Mouse (Mus musculus) embryonic stem cell, embryonic (primary cell): ENCODE measurements around the gene Rsu1.

Experiments
- CTCF ChIA-PET, 4 experiments: fragments of 300-600 bp in 2 of 4; fragments of 350-600 bp in 2 of 4; sonication (Branson Sonifier 250); formaldehyde crosslinking; loops; one replicate each; lab custom pipeline; 2022; ENCODE audit warnings: inconsistent platforms in 2 of 4; lab: Charles Lee
- POLR2A ChIA-PET, 4 experiments: fragments of 300-600 bp in 2 of 4; fragments of 350-600 bp in 2 of 4; sonication (Branson Sonifier 250); formaldehyde crosslinking; loops; one replicate each; lab custom pipeline; 2022; ENCODE audit warnings: antibody characterized with exemption in 4 of 4, inconsistent platforms in 1 of 4; lab: Charles Lee

Gene Rsu1

DNA sequence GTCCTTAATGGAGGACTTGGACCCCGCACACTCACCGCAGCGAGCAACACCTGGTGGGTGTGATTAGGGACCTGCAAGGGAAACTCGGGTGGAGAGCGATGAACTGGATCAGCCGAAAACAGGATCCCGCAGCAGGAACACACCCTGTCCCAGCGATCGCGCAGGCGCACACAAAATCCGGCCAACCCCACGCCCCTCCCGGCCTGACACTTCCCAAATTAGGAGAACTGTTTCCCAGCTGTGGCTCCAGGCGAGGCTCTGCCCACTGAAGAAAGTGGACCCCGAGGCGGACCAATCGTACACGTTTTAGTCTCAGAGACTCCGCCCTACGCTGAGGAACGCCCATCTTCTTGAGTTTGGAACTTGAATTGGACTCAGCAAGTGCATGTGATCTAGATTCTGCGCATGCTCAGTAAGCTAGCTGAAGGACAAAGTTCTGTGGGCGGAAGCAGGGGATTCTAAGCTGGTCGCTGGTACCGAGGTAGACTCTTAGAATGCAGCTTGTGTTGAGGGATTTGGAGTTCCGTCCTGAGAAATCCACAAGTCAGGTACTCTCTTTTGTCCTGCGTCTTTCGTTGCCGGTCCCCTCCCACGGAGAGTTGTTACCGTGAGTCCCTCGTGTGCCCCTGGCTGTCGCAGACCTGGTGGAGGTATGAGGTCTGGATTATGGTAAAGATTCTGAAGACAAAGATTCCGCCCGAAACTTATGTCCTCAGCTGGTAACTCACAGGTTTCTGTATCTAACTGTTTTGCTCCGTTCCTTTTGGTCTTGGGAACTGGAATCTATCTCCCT lies at the start of gene Rsu1:
Gene Rsu1 (minus strand): TSS at position 251 of the 793 bp plus-strand sequence.
- ChIA-PET CTCF (interaction anchor here in 3 of 4 experiments (0.6 to 1.0 kb wide), 5 partner anchors 12 to 562 kb away, joined by 3 to 6 read pairs (median 3); no protein-coding TSS in a partner anchor), POLR2A (interaction anchor here in 3 of 4 experiments (0.5 to 1.8 kb wide), 17 partner anchors 9 to 522 kb away, joined by 3 to 5 read pairs (median 3); partner anchors contain the start of genes Vim (in 2 of the 3), Pter (in 1 of the 3), St8sia6 (in 1 of the 3) and Trdmt1 (in 1 of the 3))

DNA sequence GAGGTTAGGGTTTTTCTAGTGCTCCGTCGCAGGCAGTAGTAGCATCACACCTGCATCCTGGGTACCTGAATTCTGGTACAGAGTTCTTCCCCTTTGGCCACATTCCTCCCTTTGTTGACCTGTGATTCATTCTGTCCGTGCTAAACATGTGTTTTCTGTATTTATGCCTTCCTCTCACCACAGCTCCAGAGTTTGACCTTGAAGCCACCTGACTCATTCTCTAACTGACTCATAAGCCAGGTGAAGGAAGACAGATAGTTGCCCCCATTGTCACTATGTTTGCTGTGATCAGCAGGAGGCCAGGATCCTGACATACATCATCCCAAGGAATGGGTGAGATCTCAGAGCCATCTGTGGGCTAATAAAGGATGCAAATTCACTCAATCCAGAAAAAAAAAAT lies 32.2 kb upstream of the Rsu1 start:
- POLR2A ChIA-PET: no interaction called here
- CTCF ChIA-PET: no interaction called here

DNA sequence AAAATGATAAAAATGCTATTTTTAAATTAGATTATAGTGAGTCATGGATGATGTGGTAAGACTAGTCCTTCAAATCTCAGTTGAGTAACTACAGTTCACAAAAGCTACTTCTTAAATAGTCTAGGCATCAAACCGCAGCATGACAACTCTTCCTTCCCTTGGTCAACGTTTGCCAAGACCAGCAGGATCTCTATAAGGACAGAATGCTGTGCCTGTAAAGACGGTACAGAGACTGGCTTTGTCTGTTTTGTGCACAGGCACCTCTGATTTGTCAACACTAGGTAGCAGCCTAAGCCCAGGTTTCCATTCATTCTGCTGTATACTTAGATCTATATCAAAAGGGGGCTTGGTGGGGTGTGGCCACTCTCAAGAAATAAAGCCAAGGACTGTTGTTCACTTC lies 27.8 kb upstream of the Rsu1 start:
- CTCF ChIA-PET: interaction anchor here in 3 of 4 experiments (0.5 to 1.2 kb wide), 3 partner anchors 21 to 276 kb away, joined by 3 to 11 read pairs (median 3); no protein-coding TSS in a partner anchor

GRCm38 (mm10) chr2:13297733-13298132 lies 26.5 kb upstream of the Rsu1 start:
- POLR2A ChIA-PET: no interaction called here

More for the DNA sequence above, 27.8 kb upstream of the Rsu1 start:
- POLR2A ChIA-PET: no interaction called here

DNA sequence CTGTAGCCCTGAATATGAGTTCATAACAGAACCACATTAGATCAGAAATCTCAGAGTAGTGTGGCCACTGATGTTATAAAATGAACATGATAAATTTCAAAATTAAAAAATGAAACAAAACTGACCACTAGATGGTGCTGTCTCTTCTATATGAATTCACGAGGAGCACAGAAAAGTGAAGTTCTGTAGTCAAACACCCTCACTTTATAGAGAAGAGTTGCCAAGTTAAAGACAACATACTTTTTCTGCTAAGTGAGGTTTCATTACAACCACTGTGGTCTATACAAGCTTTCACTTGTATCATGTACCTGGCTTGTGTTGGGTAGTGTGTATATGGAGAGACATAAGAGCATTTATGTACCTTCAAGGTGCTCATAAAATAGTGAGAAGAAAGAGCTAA lies 19.4 kb upstream of the Rsu1 start:
- ChIA-PET CTCF (interaction anchor here in 3 of 4 experiments (0.5 to 1.3 kb wide), 6 partner anchors 307 to 1410 kb away, joined by 3 to 4 read pairs (median 3); no protein-coding TSS in a partner anchor), POLR2A (no interaction called here)

More at GRCm38 (mm10) chr2:13297733-13298132, 26.5 kb upstream of the Rsu1 start:
- CTCF ChIA-PET: interaction anchor here in 2 of 4 experiments (0.6 to 0.7 kb wide), 2 partner anchors 282 to 1743 kb away, joined by 3 to 4 read pairs; no protein-coding TSS in a partner anchor

DNA sequence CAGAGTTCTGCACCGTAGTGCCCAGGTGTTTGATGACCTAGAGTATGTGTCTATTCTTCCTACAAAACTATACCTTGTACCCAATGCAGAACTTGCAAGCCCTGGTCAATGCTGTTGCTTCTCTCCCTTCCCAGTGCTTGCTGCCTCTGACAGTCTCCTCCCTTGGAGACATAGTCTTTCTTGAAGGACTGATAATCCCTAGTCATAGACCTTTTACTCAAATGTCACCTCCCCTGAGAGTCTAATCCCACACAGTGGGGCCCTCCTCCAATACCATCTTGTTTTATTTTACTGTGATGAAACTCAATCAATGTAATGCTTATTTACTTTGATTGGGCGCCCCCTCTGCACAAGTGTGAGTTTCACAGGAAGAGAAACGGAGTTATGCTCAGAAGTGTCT lies 18.9 kb upstream of the Rsu1 start:
- CTCF ChIA-PET: no interaction called here
- POLR2A ChIA-PET: interaction anchor here in 1 of 4 experiments (1.3 kb wide), 1 partner anchor 254 kb away, joined by 3 read pairs; no protein-coding TSS in a partner anchor

GRCm38 (mm10) chr2:13278114-13278862 lies 7.1 kb upstream of the Rsu1 start:
- POLR2A ChIA-PET: interaction anchor here in 2 of 4 experiments (0.5 to 0.9 kb wide), 3 partner anchors 18 to 303 kb away, joined by 3 to 4 read pairs (median 3); no protein-coding TSS in a partner anchor
- CTCF ChIA-PET: interaction anchor here in 3 of 4 experiments (0.5 to 1.3 kb wide), 17 partner anchors 10 to 1427 kb away, joined by 3 to 8 read pairs (median 3); partner anchors contain the start of gene Vim (in 1 of the 3)

DNA sequence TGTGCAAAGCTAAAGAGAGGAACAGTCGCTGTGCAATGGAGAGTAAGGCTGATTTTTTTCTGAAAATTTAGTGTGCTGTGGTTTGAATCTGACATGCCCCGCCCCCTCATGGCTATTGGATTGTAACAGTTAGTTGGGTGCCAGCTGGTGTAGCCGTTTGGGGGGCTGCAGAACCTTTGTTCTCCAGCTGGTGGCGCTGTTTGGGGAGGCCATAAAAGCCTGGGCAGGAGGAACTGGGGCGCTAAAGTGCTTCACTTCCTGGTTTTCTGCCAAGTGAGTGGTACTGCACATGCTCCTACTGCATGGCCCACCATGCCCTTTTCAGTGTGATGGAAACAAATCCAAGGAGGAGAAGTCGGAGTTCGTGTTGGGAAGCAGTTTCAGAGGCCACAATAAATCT lies 4.7 kb upstream of the Rsu1 start:
- POLR2A ChIA-PET: interaction anchor here in 1 of 4 experiments (1.4 kb wide), 1 partner anchor 298 kb away, joined by 4 read pairs; the partner anchor contains the start of gene Vim

GRCm38 (mm10) chr2:13270736-13271135 lies 479 bp downstream of the Rsu1 start:
- CTCF ChIA-PET: interaction anchor here in 2 of 4 experiments (0.7 to 1.0 kb wide), 3 partner anchors 12 to 303 kb away, joined by 3 to 6 read pairs (median 6); no protein-coding TSS in a partner anchor

More for the DNA sequence above, 4.7 kb upstream of the Rsu1 start:
- CTCF ChIA-PET: interaction anchor here (0.5 to 1.0 kb wide), 6 partner anchors 226 to 1504 kb away, joined by 3 to 5 read pairs (median 3); no protein-coding TSS in a partner anchor

DNA sequence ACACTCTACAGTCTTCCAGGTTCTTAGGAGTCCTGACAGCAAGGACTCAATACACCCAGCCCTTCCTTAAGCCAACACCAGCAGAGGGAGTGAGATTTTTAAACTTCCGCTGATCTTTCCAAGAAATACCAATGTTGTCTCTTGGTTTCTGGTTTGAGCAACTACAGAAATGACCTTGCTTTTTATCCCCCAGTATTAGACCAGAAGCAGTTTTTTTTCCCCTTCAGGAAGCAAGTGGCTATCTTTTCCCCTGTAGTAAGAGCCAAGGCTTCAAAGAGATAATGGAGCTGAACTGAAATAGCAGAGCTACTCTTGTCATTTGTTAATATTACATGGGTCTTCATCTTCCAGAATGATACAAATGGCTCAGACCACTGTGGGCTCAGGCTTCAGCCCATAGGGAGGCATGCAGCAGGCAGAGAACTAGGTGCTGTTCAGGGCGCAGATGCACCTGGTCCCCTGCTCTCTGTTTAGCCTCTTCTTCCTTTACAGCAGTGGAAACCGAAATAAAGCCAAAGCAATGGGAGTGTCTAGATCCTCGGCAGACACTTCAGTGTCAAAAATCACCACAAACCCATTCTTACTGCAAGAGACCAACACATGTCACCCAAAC lies 2.4 kb downstream of the Rsu1 start:
- ChIA-PET CTCF (no interaction called here), POLR2A (no interaction called here)

More at GRCm38 (mm10) chr2:13270736-13271135, 479 bp downstream of the Rsu1 start:
- POLR2A ChIA-PET: interaction anchor here in 3 of 4 experiments (0.5 to 1.8 kb wide), 12 partner anchors 10 to 523 kb away, joined by 3 to 5 read pairs (median 4); partner anchors contain the start of genes Trdmt1 (in 2 of the 3), Pter (in 1 of the 3), St8sia6 (in 1 of the 3) and Vim (in 1 of the 3)

DNA sequence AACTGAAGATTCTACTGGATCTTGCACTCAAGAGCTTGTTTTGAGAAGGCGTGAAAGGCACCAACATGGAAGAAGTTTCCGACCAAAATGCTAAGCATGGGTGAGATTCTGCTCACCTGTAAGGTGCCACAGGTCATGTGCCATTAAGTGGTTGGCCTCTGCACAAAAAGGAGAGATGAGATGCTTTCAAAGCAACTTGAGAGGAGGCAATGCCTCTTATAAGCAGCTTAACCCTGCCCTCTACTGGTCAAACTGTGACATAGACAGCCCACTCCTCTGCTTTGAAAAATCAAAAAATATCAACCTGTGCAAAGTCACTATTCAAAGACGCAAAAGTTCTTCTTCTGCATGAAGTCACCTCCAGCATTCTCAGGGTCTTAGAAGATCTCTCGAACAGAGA lies 6.3 kb downstream of the Rsu1 start:
- POLR2A ChIA-PET: interaction anchor here in 1 of 4 experiments (0.7 kb wide), 1 partner anchor 310 kb away, joined by 3 read pairs; no protein-coding TSS in a partner anchor
- CTCF ChIA-PET: interaction anchor here (0.6 to 1.8 kb wide), 10 partner anchors 9 to 950 kb away, joined by 3 to 7 read pairs (median 4); no protein-coding TSS in a partner anchor

- CTCF ChIA-PET: interaction anchor here in 1 of 4 experiments (0.6 kb wide), 1 partner anchor 504 kb away, joined by 3 read pairs; no protein-coding TSS in a partner anchor
- POLR2A ChIA-PET: interaction anchor here in 1 of 4 experiments (0.5 kb wide), 1 partner anchor 132 kb away, joined by 3 read pairs; no protein-coding TSS in a partner anchor
Observed at GRCm38 (mm10) chr2:13263150-13263549, 8.1 kb downstream of the Rsu1 start.

- ChIA-PET POLR2A (interaction anchor here in 2 of 4 experiments (0.8 to 2.0 kb wide), 2 partner anchors 9 to 13 kb away, joined by 3 to 5 read pairs; partner anchors contain the start of gene Rsu1 (in 1 of the 2)), CTCF (interaction anchor here in 2 of 4 experiments (0.8 to 1.2 kb wide), 2 partner anchors 13 to 19 kb away, joined by 3 to 6 read pairs; partner anchors contain the start of gene Rsu1 (in 1 of the 2))
Observed at GRCm38 (mm10) chr2:13258606-13259005, 12.6 kb downstream of the Rsu1 start.

DNA sequence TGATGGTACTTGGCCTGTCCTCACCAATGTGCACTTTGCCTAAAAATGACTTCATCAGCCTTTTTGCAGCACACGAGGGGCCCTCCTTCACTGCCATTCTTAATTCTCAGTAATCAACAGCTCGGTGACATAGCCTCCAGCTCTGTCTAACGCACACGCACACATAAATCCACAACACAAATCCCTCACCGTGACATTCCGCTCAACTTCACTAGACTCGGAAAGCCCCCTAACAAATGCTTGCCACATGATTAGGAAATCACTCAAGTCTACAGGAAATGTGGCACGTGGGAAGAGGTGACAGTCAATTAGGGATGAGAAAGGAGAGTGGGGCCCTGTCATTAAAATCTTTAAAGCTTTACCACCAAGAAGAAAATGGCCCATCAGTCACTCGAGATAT lies 30.5 kb downstream of the Rsu1 start:
- ChIA-PET CTCF (no interaction called here), POLR2A (interaction anchor here in 1 of 4 experiments (1.0 kb wide), 1 partner anchor 716 kb away, joined by 3 read pairs; no protein-coding TSS in a partner anchor)

GRCm38 (mm10) chr2:13237140-13237901 lies 33.9 kb downstream of the Rsu1 start:
- ChIA-PET CTCF (interaction anchor here in 3 of 4 experiments (0.6 to 1.0 kb wide), 5 partner anchors 13 to 1691 kb away, joined by 3 to 5 read pairs (median 3); no protein-coding TSS in a partner anchor), POLR2A (no interaction called here)

- POLR2A ChIA-PET: interaction anchor here in 1 of 4 experiments (1.1 kb wide), 1 partner anchor 35 kb away, joined by 3 read pairs; the partner anchor contains the start of gene Rsu1
Observed at GRCm38 (mm10) chr2:13235696-13236095, 35.5 kb downstream of the Rsu1 start.

More at GRCm38 (mm10) chr2:13235696-13236095, 35.5 kb downstream of the Rsu1 start:
- CTCF ChIA-PET: no interaction called here
